Mouse (Mus musculus): ENCODE results near the gene Bdh1.
A peak's percentile ranks its signal among the peaks of the same experiment; 100 is the strongest.

The Bdh1 gene

GRCm38 (mm10) chr16:31428675-31429470 is 6.8 kb downstream of the Bdh1 start:
- peak; percentile 52 for DNase-seq

GRCm38 (mm10) chr16:31429471-31430155 is 7.5 kb downstream of the Bdh1 start:
- peak; percentile 92 for DNase-seq

- peak; percentile 44 for DNase-seq
Measured at GRCm38 (mm10) chr16:31433466-31434110, 11.5 kb downstream of the Bdh1 start.

- DNase-seq: no peak
Measured at GRCm38 (mm10) chr16:31435146-31435545, 13.1 kb downstream of the Bdh1 start.

- no peak for DNase-seq
Measured at GRCm38 (mm10) chr16:31436085-31436484, 14.0 kb downstream of the Bdh1 start.

GRCm38 (mm10) chr16:31437358-31437757 is 15.3 kb downstream of the Bdh1 start:
- no peak for DNase-seq

- DNase-seq: no peak
Measured at GRCm38 (mm10) chr16:31439529-31439928, 17.4 kb downstream of the Bdh1 start.

- no peak for DNase-seq
Measured at GRCm38 (mm10) chr16:31440046-31440445, 18.0 kb downstream of the Bdh1 start.

GRCm38 (mm10) chr16:31444521-31444920 is 22.4 kb downstream of the Bdh1 start:
- DNase-seq: no peak

GRCm38 (mm10) chr16:31446067-31446853 is 24.2 kb downstream of the Bdh1 start:
- no peak for DNase-seq

- DNase-seq: no peak
Measured at GRCm38 (mm10) chr16:31449973-31450372, 27.9 kb downstream of the Bdh1 start.

GRCm38 (mm10) chr16:31451235-31451634 is 29.2 kb downstream of the Bdh1 start:
- no peak for DNase-seq

- no peak for DNase-seq
Measured at GRCm38 (mm10) chr16:31452467-31452866, 30.4 kb downstream of the Bdh1 start.

- peak; percentile 72 for DNase-seq
Measured at GRCm38 (mm10) chr16:31454013-31454412, 31.9 kb downstream of the Bdh1 start.

GRCm38 (mm10) chr16:31455276-31456045 is 33.4 kb downstream of the Bdh1 start:
- peak; percentile 49 for DNase-seq

- DNase-seq: peak; percentile 82
Measured at GRCm38 (mm10) chr16:31458229-31458918, 36.3 kb downstream of the Bdh1 start.

GRCm38 (mm10) chr16:31459968-31460461 is 37.9 kb downstream of the Bdh1 start:
- DNase-seq: peak; percentile 65

- DNase-seq: no peak
Measured at GRCm38 (mm10) chr16:31460506-31460905, 38.4 kb downstream of the Bdh1 start.

GRCm38 (mm10) chr16:31461046-31461445 is 39.0 kb downstream of the Bdh1 start:
- no peak for DNase-seq

GRCm38 (mm10) chr16:31462113-31462687 is 40.1 kb downstream of the Bdh1 start:
- no peak for DNase-seq

GRCm38 (mm10) chr16:31464953-31465352 is 42.9 kb downstream of the Bdh1 start:
- DNase-seq: no peak

Measured in kidney, postnatal 14 days (tissue).